Mouse (Mus musculus) thymus, adult 2 months (tissue): ENCODE measurements at regions not wholly inside any gene's neighbourhood (a gene's known extent, or its start where the extent isn't known, plus 50 kb on each side); places are given as distances from the start of the nearest gene placed in this dataset.

ENCODE experiments used
- CTCF ChIP-seq: fragments of 200-500 bp; IDR thresholded peaks from 2 replicates; pipeline ENCODE4 v1.5.1; 2012; ENCODE audit warnings: mild to moderate bottlenecking, control low read depth, low read length, moderate library complexity, borderline replicate concordance; ENCODE audit not compliant: control insufficient read depth, poor library complexity, insufficient read depth; ENCODE audit errors: extremely low read depth
- POLR2A ChIP-seq: fragments of 200-500 bp; IDR thresholded peaks from 2 replicates; pipeline ENCODE4 v1.6.1; 2012; ENCODE audit warnings: mild to moderate bottlenecking, low read length, control low read depth, moderate library complexity; ENCODE audit not compliant: control insufficient read depth, poor library complexity, insufficient read depth; ENCODE audit errors: extremely low read depth

GRCm38 (mm10) chr14:31896500-31896899, 66.0 kb upstream of the Ankrd28 start:
- TF ChIP-seq POLR2A (no peak), CTCF (no peak)
